Mouse (Mus musculus) B cell, adult 62 days (primary cell): ENCODE measurements around the gene Col9a2. TPM values are rescaled to one million over a fixed set of nuclear protein-coding genes. Genes with fewer than 3 reads are reported as not detected.

ENCODE experiments used
- total RNA-seq: library from RNA; stranded (reverse); gene quantifications from 4 replicates; pipeline ENCODE4 v1.2.4, GENCODE M21; 2023

Gene Col9a2
- not detected in 4 replicates for total RNA-seq

GRCm38 (mm10) chr4:121039331-121040115 is at the start of gene Col9a2:
TSS of gene Col9a2 (plus strand) at chr4:121039385.

DNA sequence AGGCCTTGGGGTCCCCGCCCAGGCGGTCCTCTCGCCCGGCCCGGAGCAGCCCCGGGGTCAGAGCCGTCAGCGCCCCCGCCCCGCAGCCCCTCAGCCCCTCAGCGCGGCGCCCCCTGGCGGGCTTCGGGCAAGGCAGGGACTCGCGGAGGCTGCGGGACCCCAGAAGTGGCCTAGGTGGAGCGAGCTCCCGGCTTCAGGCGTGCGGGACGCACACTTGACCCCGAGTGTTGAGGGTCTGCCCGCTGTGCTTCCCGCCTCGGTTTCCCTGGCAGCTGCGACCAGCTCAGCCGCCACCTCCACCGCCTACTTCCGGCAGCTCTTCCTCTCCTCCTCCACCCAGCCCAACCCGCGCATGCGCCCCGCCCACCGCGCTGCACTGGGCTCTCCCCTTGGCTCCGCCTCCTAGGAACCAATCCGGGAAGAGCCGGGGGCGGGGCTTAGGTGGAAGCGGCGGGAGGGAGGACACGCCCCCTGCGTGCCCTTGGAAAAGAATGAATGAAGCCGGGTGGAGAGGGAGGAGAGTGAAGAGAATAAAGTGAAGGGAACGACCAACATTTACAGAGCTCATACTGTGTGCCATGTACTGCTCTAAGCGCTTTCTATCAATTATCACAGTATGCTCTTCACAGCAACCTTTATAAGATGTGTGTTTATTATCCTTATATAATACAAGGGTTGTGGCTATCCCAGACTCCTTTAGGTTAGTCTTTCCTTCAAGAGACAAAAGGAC is 22.1 kb upstream of the Col9a2 start, which contains the start of gene Smap2:
Smap2 (minus strand) TSS at position 320 of the 730 bp plus-strand sequence.

GRCm38 (mm10) chr4:121097650-121098378 is 58.6 kb downstream of the Col9a2 start, which contains the start of gene Zmpste24:
TSS of gene Zmpste24 (minus strand) at chr4:121098241.

Other genes with a start within 250 kb of the Col9a2 start
- gene Nfyc, start 207.8 kb upstream of the Col9a2 start, total RNA-seq: 81.7 to 86.2 TPM (median 85.0 TPM) in 4 replicates
- gene Rims3, start 184.6 kb upstream of the Col9a2 start, total RNA-seq: 0.55 to 1.6 TPM (median 0.75 TPM) in 4 replicates
- gene Exo5, start 114.4 kb upstream of the Col9a2 start, total RNA-seq: 5.7 to 10.3 TPM (median 7.8 TPM) in 4 replicates
- 5.9 to 13.8 TPM (median 9.0 TPM) in 4 replicates for gene Zfp69, start 87.7 kb upstream of the Col9a2 start, total RNA-seq
- 359 to 364 TPM (median 363 TPM) in 4 replicates for gene Smap2, start 22.1 kb upstream of the Col9a2 start, total RNA-seq
- gene Zmpste24, start 58.9 kb downstream of the Col9a2 start, total RNA-seq: 26.3 to 32.4 TPM (median 28.7 TPM) in 4 replicates
- gene Tmco2, start 69.8 kb downstream of the Col9a2 start, total RNA-seq: not detected in 4 replicates
- 72.0 to 78.2 TPM (median 77.2 TPM) in 4 replicates for gene Rlf, start 175.7 kb downstream of the Col9a2 start, total RNA-seq